Mouse (Mus musculus) lung, postnatal 0 days (tissue): ENCODE measurements around the gene Ccnj.

Source experiments
- CTCF ChIP-seq: IDR thresholded peaks from 2 replicates; pipeline ENCODE4 v1.5.1; 2016; ENCODE audit warnings: antibody characterized with exemption, mild to moderate bottlenecking
- EP300 ChIP-seq: IDR thresholded peaks from 2 replicates; pipeline ENCODE4 v1.6.1; 2016; ENCODE audit warnings: antibody characterized with exemption, mild to moderate bottlenecking, control low read depth

GRCm38 (mm10) chr19:40872955-40873665 is 42.0 kb downstream of the Ccnj start:
- peak; percentile 74 for TF ChIP-seq CTCF
- TF ChIP-seq EP300 = 0 out of 2 replicates have a peak, but pooled peaks have one; percentile 67
